Mouse (Mus musculus) limb, embryonic 11.5 days (tissue): ENCODE measurements around the gene Maml2. TPM values are rescaled to one million over a fixed set of nuclear protein-coding genes. Genes with fewer than 3 reads are reported as not detected.

Experiments
- ATAC-seq: fragments of 200-750 bp; cut with Nextera tagmentation; 2 replicates; pipeline ENCODE4 v1.8.0; 2017; ENCODE audit warnings: low read depth; ENCODE audit not compliant: insufficient number of reproducible peaks, low FRiP score, low TSS enrichment
- DNase-seq: peaks from one replicate; pipeline ENCODE4 v3.0.0-alpha.2; 2015; ENCODE audit warnings: low spot score
- H3K27ac ChIP-seq: fragments of 300-500 bp; sonication (generic); replicated peaks from 2 replicates; pipeline ENCODE4 v1.5.1; 2014; ENCODE audit warnings: low read depth, mild to moderate bottlenecking, low read length
- H3K27me3 ChIP-seq: fragments of 300-500 bp; sonication (generic); 2 replicates; pipeline ENCODE4 v1.6.1; 2014; ENCODE audit warnings: mild to moderate bottlenecking, low read length, mixed read lengths; ENCODE audit not compliant: control insufficient read depth, insufficient read depth
- H3K36me3 ChIP-seq: fragments of 300-500 bp; sonication (generic); 2 replicates; pipeline ENCODE4 v1.6.1; 2014; ENCODE audit warnings: mild to moderate bottlenecking, low read length, moderate library complexity, mixed read lengths; ENCODE audit not compliant: control insufficient read depth, insufficient read depth
- H3K4me1 ChIP-seq: fragments of 300-500 bp; sonication (generic); 2 replicates; pipeline ENCODE4 v1.6.1; 2014; ENCODE audit warnings: low read length, mixed read lengths; ENCODE audit not compliant: control insufficient read depth, insufficient read depth
- H3K4me2 ChIP-seq: fragments of 300-500 bp; sonication (generic); 2 replicates; pipeline ENCODE4 v1.6.1; 2014; ENCODE audit warnings: low read depth, mild to moderate bottlenecking, moderate library complexity; ENCODE audit not compliant: severe bottlenecking
- H3K4me3 ChIP-seq: fragments of 300-500 bp; sonication (generic); 2 replicates; pipeline ENCODE4 v1.5.1; 2014; ENCODE audit warnings: low read depth, low read length
- H3K9ac ChIP-seq: fragments of 300-500 bp; sonication (generic); 2 replicates; pipeline ENCODE4 v1.6.1; 2014; ENCODE audit warnings: mild to moderate bottlenecking, low read length
- H3K9me3 ChIP-seq: fragments of 300-500 bp; sonication (generic); 2 replicates; pipeline ENCODE4 v1.6.1; 2016; ENCODE audit warnings: low read length; ENCODE audit not compliant: control insufficient read depth
- WGBS: fragments of 180-500 bp; shearing (Covaris S2); extraction: QIAGEN DNeasy Blood & Tissue Kit; methylation state at CpG from one replicate; pipeline ENCODE4 v1.1.7; 2014; 5-methylcytosine and 5-hydroxymethylcytosine counted together
- polyA plus RNA-seq: library from polyadenylated mRNA; unstranded; fragments of >200 nt; fragmentation: Nextera tagmentation; extraction: Ambion mirVana; gene quantifications from 2 replicates; pipeline ENCODE4 v1.2.1, GENCODE M21; 2014

Maml2 gene
- polyA plus RNA-seq, 1 experiment from 2014 or later = 9.3 TPM

- no peak for ATAC-seq
- no peak overlapping the region for H3K9ac ChIP-seq
- no peaks in the 10 kb centered on the region for H3K36me3 ChIP-seq
- no peaks in the 10 kb centered on the region for H3K27me3 ChIP-seq
- H3K4me3 ChIP-seq = no peak overlapping the region
- no peak for DNase-seq
- H3K9me3 ChIP-seq = no peaks in the 10 kb centered on the region
- H3K27ac ChIP-seq = no peak overlapping the region
- WGBS = 76% methylated on average over 1 of the region's 1 CpGs
- no peak overlapping the region for H3K4me2 ChIP-seq
- no peaks in the 10 kb centered on the region for H3K4me1 ChIP-seq
These were observed 148.5 kb downstream of the Maml2 start for GRCm38 (mm10) chr9:13446236-13446635.

GRCm38 (mm10) chr9:13446703-13447285, 149.0 kb downstream of the Maml2 start, which contains the start of gene Gm17571:
TSS of gene Gm17571 (minus strand) at chr9:13446753.
- H3K27me3 ChIP-seq = no peaks in the 10 kb centered on the region
- DNase-seq (no peak), ATAC-seq (no peak)
- no peak within 1 kb of the TSS for H3K4me3 ChIP-seq
- 68% methylated on average over 4 of the region's 4 CpGs for WGBS
- no peaks in the 10 kb centered on the region for H3K9me3 ChIP-seq
- H3K9ac ChIP-seq = no peak within 1 kb of the TSS
- no peaks in the 10 kb centered on the region for H3K4me1 ChIP-seq
- no peaks in the 10 kb centered on the region for H3K36me3 ChIP-seq
- no peak within 1 kb of the TSS for H3K27ac ChIP-seq
- H3K4me2 ChIP-seq = no peak within 1 kb of the TSS

GRCm38 (mm10) chr9:13448716-13449115, 151.0 kb downstream of the Maml2 start:
- no peak for ATAC-seq
- no peaks in the 10 kb centered on the region for H3K36me3 ChIP-seq
- DNase-seq = no peak
- H3K9ac ChIP-seq = no peak overlapping the region
- H3K4me1 ChIP-seq = no peaks in the 10 kb centered on the region
- WGBS = 84% methylated on average over 3 of the region's 3 CpGs
- no peak overlapping the region for H3K4me2 ChIP-seq
- H3K27ac ChIP-seq = no peak overlapping the region; the same call in 1 of the 2 replicates
- no peaks in the 10 kb centered on the region for H3K27me3 ChIP-seq
- H3K9me3 ChIP-seq = no peaks in the 10 kb centered on the region
- H3K4me3 ChIP-seq = no peak overlapping the region

GRCm38 (mm10) chr9:13454651-13455123, 156.9 kb downstream of the Maml2 start:
- no peak overlapping the region for H3K27ac ChIP-seq
- H3K4me3 ChIP-seq = no peak overlapping the region
- WGBS = 57% methylated on average over 7 of the region's 7 CpGs
- H3K9ac ChIP-seq = no peak overlapping the region; the same call in 1 of the 2 replicates
- no peaks in the 10 kb centered on the region for H3K9me3 ChIP-seq
- H3K4me1 ChIP-seq = peaks cover 5% of the 10 kb centered on the region
- DNase-seq = no peak
- no peak overlapping the region for H3K4me2 ChIP-seq
- no peak for ATAC-seq
- H3K27me3 ChIP-seq = no peaks in the 10 kb centered on the region
- no peaks in the 10 kb centered on the region for H3K36me3 ChIP-seq

- 88% methylated on average over 1 of the region's 1 CpGs for WGBS
- Histone ChIP-seq H3K4me1 (peaks cover 6% of the 10 kb centered on the region), H3K4me3 (no peak overlapping the region), H3K9me3 (no peaks in the 10 kb centered on the region), H3K4me2 (no peak overlapping the region), H3K36me3 (no peaks in the 10 kb centered on the region), H3K9ac (no peak overlapping the region), H3K27me3 (no peaks in the 10 kb centered on the region), H3K27ac (no peak overlapping the region)
- DNase-seq (no peak), ATAC-seq (no peak)
These were observed 157.5 kb downstream of the Maml2 start for GRCm38 (mm10) chr9:13455231-13455630.

GRCm38 (mm10) chr9:13457774-13458173, 160.0 kb downstream of the Maml2 start:
- peaks cover 6% of the 10 kb centered on the region for H3K4me1 ChIP-seq
- H3K9ac ChIP-seq = no peak overlapping the region
- ATAC-seq (no peak), DNase-seq (no peak)
- no peak overlapping the region for H3K27ac ChIP-seq
- H3K4me2 ChIP-seq = no peak overlapping the region
- WGBS = 84% methylated on average over 6 of the region's 6 CpGs
- H3K4me3 ChIP-seq = no peak overlapping the region
- no peaks in the 10 kb centered on the region for H3K27me3 ChIP-seq
- no peaks in the 10 kb centered on the region for H3K9me3 ChIP-seq
- no peaks in the 10 kb centered on the region for H3K36me3 ChIP-seq

GRCm38 (mm10) chr9:13459371-13459770, 161.6 kb downstream of the Maml2 start:
- Histone ChIP-seq H3K4me2 (no peak overlapping the region), H3K9ac (no peak overlapping the region), H3K36me3 (no peaks in the 10 kb centered on the region), H3K27me3 (no peaks in the 10 kb centered on the region), H3K4me3 (no peak overlapping the region), H3K27ac (no peak overlapping the region), H3K9me3 (no peaks in the 10 kb centered on the region), H3K4me1 (peaks cover 6% of the 10 kb centered on the region)
- ATAC-seq = no peak
- 89% methylated on average over 1 of the region's 1 CpGs for WGBS
- no peak for DNase-seq

- DNase-seq (peak; percentile 49), ATAC-seq (0 out of 2 replicates have a peak, but pooled peaks have one; percentile 54)
- H3K4me2 ChIP-seq = no peak overlapping the region
- no peak overlapping the region for H3K9ac ChIP-seq
- H3K27me3 ChIP-seq = no peaks in the 10 kb centered on the region
- H3K36me3 ChIP-seq = no peaks in the 10 kb centered on the region
- no peaks in the 10 kb centered on the region for H3K9me3 ChIP-seq
- peaks cover 4% of the 10 kb centered on the region; the same call in 1 of the 2 replicates for H3K4me1 ChIP-seq
- no peak overlapping the region for H3K27ac ChIP-seq
- WGBS = 47% methylated on average over 3 of the region's 3 CpGs
- H3K4me3 ChIP-seq = no peak overlapping the region
These were observed 162.3 kb downstream of the Maml2 start for GRCm38 (mm10) chr9:13460012-13460411.

GRCm38 (mm10) chr9:13460926-13461325, 163.2 kb downstream of the Maml2 start:
- H3K4me2 ChIP-seq = no peak overlapping the region
- ATAC-seq (no peak), DNase-seq (no peak)
- H3K4me3 ChIP-seq = no peak overlapping the region
- 95% methylated on average over 1 of the region's 1 CpGs for WGBS
- H3K27ac ChIP-seq = no peak overlapping the region
- H3K4me1 ChIP-seq = peaks cover 4% of the 10 kb centered on the region; the same call in 1 of the 2 replicates
- no peak overlapping the region for H3K9ac ChIP-seq
- no peaks in the 10 kb centered on the region for H3K27me3 ChIP-seq
- H3K36me3 ChIP-seq = no peaks in the 10 kb centered on the region
- no peaks in the 10 kb centered on the region for H3K9me3 ChIP-seq
